Mouse (Mus musculus) heart, postnatal 14 days (tissue): ENCODE measurements around the gene Cfap298. TPM values are rescaled to one million over a fixed set of nuclear protein-coding genes. Genes with fewer than 3 reads are reported as not detected.

Experiments used
- microRNA-seq, 2 experiments: library from miRNA; unstranded; fragments of <30 nt; microRNA quantifications; one replicate each; pipeline ENCODE4 v1.2.0; 2021 to 2022
- total RNA-seq, 2 experiments: library from RNA; stranded (reverse); gene quantifications; 2 replicates each; pipeline ENCODE4 v1.2.3; 2021

Cfap298 gene
- total RNA-seq, 2 experiments from 2014 or later: 25.6 to 28.3 TPM

Small RNAs within 50 kb of the gene (microRNA-seq; reads per million reads assigned to microRNA genes)
- 0 reads per million in 2 experiments for gene Gm22933

Other genes with a start within 250 kb of the Cfap298 start
- gene Mis18a, start 207.7 kb downstream of the Cfap298 start, total RNA-seq: 1 to 10 TPM; 4.6 to 5.7 TPM
- 10 to 100 TPM; 16.5 to 18.8 TPM for gene Mrap, start 196.9 kb downstream of the Cfap298 start, total RNA-seq
- gene Urb1, start 124.7 kb downstream of the Cfap298 start, total RNA-seq: 1 to 10 TPM; 5.9 to 8.9 TPM
- gene Eva1c, start 108.4 kb downstream of the Cfap298 start, total RNA-seq: 1 to 10 TPM; 2.3 to 2.7 TPM
- 10 to 100 TPM; 28.6 to 32.5 TPM for gene Synj1, start 76.2 kb upstream of the Cfap298 start, total RNA-seq
- gene Paxbp1, start 109.4 kb upstream of the Cfap298 start, total RNA-seq: 10 to 100 TPM; 20.3 to 21.1 TPM
- under 1 TPM; 0.10 to 0.12 TPM for gene 4932438H23Rik, start 160.0 kb upstream of the Cfap298 start, total RNA-seq